Mouse (Mus musculus) midbrain, embryonic 13.5 days (tissue): ENCODE data around the gene Zfyve1. TPM values are rescaled to one million over a fixed set of nuclear protein-coding genes. Genes with fewer than 3 reads are reported as not detected.

ENCODE experiments used
- ATAC-seq: fragments of 200-750 bp; cut with Nextera tagmentation; 2 replicates; pipeline ENCODE4 v1.8.0; 2017; ENCODE audit warnings: mild to moderate bottlenecking, moderate TSS enrichment, moderate library complexity
- H3K27ac ChIP-seq: fragments of 300-500 bp; sonication (generic); 2 replicates; pipeline ENCODE4 v1.5.1; 2015; ENCODE audit warnings: inconsistent platforms, mild to moderate bottlenecking, moderate library complexity
- H3K27me3 ChIP-seq: fragments of 300-500 bp; sonication (generic); 2 replicates; pipeline ENCODE4 v1.6.1; 2015; ENCODE audit warnings: mild to moderate bottlenecking, inconsistent platforms
- H3K36me3 ChIP-seq: fragments of 300-500 bp; sonication (generic); 2 replicates; pipeline ENCODE4 v1.6.1; 2015; ENCODE audit warnings: mild to moderate bottlenecking, inconsistent platforms
- H3K4me1 ChIP-seq: fragments of 300-500 bp; sonication (generic); replicated peaks from 2 replicates; pipeline ENCODE4 v1.6.1; 2015; ENCODE audit warnings: inconsistent platforms
- H3K4me2 ChIP-seq: fragments of 300-500 bp; sonication (generic); replicated peaks from 2 replicates; pipeline ENCODE4 v1.6.1; 2015; ENCODE audit warnings: moderate library complexity, mild to moderate bottlenecking, inconsistent platforms
- H3K4me3 ChIP-seq: fragments of 300-500 bp; sonication (generic); replicated peaks from 2 replicates; pipeline ENCODE4 v1.5.1; 2015; ENCODE audit warnings: mild to moderate bottlenecking, inconsistent platforms
- H3K9ac ChIP-seq: fragments of 300-500 bp; sonication (generic); replicated peaks from 2 replicates; pipeline ENCODE4 v1.6.1; 2015; ENCODE audit warnings: mild to moderate bottlenecking, inconsistent platforms
- H3K9me3 ChIP-seq: fragments of 300-500 bp; sonication (generic); 2 replicates; pipeline ENCODE4 v1.6.1; 2016; ENCODE audit warnings: mild to moderate bottlenecking, inconsistent platforms
- WGBS: fragments of 180-500 bp; shearing (Covaris S2); methylation state at CpG from one replicate; pipeline ENCODE4 v1.1.7; 2015; 5-methylcytosine and 5-hydroxymethylcytosine counted together
- polyA plus RNA-seq: library from polyadenylated mRNA; unstranded; fragments of >200 nt; fragmentation: Nextera tagmentation; extraction: Ambion mirVana; gene quantifications from 2 replicates; pipeline ENCODE4 v1.2.1, GENCODE M21; 2015

The Zfyve1 gene
- polyA plus RNA-seq, 1 experiment from 2014 or later, result 34.6 TPM

GRCm38 (mm10) chr12:83514216-83514615 is 82.8 kb downstream of the Zfyve1 start:
- WGBS, result 61% methylated on average over 4 of the region's 4 CpGs
- Histone ChIP-seq H3K27ac (no peak overlapping the region), H3K4me3 (no peak overlapping the region), H3K4me2 (no peak overlapping the region), H3K4me1 (peaks cover 10% of the 10 kb centered on the region; the same call in 1 of the 2 replicates), H3K9me3 (no peaks in the 10 kb centered on the region), H3K27me3 (no peaks in the 10 kb centered on the region), H3K9ac (no peak overlapping the region), H3K36me3 (no peaks in the 10 kb centered on the region)
- ATAC-seq, result no peak

GRCm38 (mm10) chr12:83513185-83513584 is 83.8 kb downstream of the Zfyve1 start:
- Histone ChIP-seq H3K27ac (0 out of 2 replicates have a peak overlapping the region, but pooled peaks have one; percentile 21), H3K4me2 (no peak overlapping the region)
- WGBS, result 43% methylated on average over 5 of the region's 5 CpGs

GRCm38 (mm10) chr12:83512783-83513182 is 84.2 kb downstream of the Zfyve1 start:
- WGBS, result 42% methylated on average over 4 of the region's 4 CpGs
- no peak overlapping the region for H3K4me3 ChIP-seq
- H3K27me3 ChIP-seq, result no peaks in the 10 kb centered on the region
- H3K27ac ChIP-seq, result 0 out of 2 replicates have a peak overlapping the region, but pooled peaks have one; percentile 21
- 0 out of 2 replicates have a peak, but pooled peaks have one; percentile 30 for ATAC-seq
- no peaks in the 10 kb centered on the region for H3K36me3 ChIP-seq
- no peaks in the 10 kb centered on the region for H3K9me3 ChIP-seq
- H3K4me1 ChIP-seq, result peaks cover 10% of the 10 kb centered on the region; the same call in 1 of the 2 replicates
- H3K9ac ChIP-seq, result no peak overlapping the region
- no peak overlapping the region for H3K4me2 ChIP-seq

More at GRCm38 (mm10) chr12:83513185-83513584, 83.8 kb downstream of the Zfyve1 start:
- no peaks in the 10 kb centered on the region for H3K36me3 ChIP-seq
- no peak overlapping the region for H3K4me3 ChIP-seq
- no peak overlapping the region for H3K9ac ChIP-seq
- H3K9me3 ChIP-seq, result no peaks in the 10 kb centered on the region
- no peak for ATAC-seq
- H3K27me3 ChIP-seq, result no peaks in the 10 kb centered on the region
- H3K4me1 ChIP-seq, result peaks cover 10% of the 10 kb centered on the region; the same call in 1 of the 2 replicates

- ATAC-seq, result no peak
- Histone ChIP-seq H3K4me2 (no peak overlapping the region), H3K9me3 (no peaks in the 10 kb centered on the region), H3K9ac (no peak overlapping the region), H3K36me3 (no peaks in the 10 kb centered on the region), H3K4me1 (peaks cover 10% of the 10 kb centered on the region; the same call in 1 of the 2 replicates), H3K27me3 (no peaks in the 10 kb centered on the region), H3K4me3 (no peak overlapping the region), H3K27ac (no peak overlapping the region)
- WGBS, result 81% methylated on average over 5 of the region's 5 CpGs
These were observed 86.4 kb downstream of the Zfyve1 start for GRCm38 (mm10) chr12:83510586-83510985.

- ATAC-seq, result no peak
- H3K4me3 ChIP-seq, result no peak overlapping the region
- no peak overlapping the region for H3K4me2 ChIP-seq
- H3K9ac ChIP-seq, result no peak overlapping the region
- 84% methylated on average over 10 of the region's 10 CpGs for WGBS
- H3K27ac ChIP-seq, result no peak overlapping the region
- H3K27me3 ChIP-seq, result no peaks in the 10 kb centered on the region
- H3K36me3 ChIP-seq, result no peaks in the 10 kb centered on the region
- H3K4me1 ChIP-seq, result no peaks in the 10 kb centered on the region
- H3K9me3 ChIP-seq, result no peaks in the 10 kb centered on the region
These were observed 90.5 kb downstream of the Zfyve1 start for GRCm38 (mm10) chr12:83506543-83506942.

GRCm38 (mm10) chr12:83502190-83502589 is 94.8 kb downstream of the Zfyve1 start:
- Histone ChIP-seq H3K9me3 (no peaks in the 10 kb centered on the region), H3K36me3 (no peaks in the 10 kb centered on the region), H3K9ac (no peak overlapping the region), H3K4me3 (no peak overlapping the region), H3K27ac (no peak overlapping the region), H3K4me1 (no peaks in the 10 kb centered on the region), H3K27me3 (no peaks in the 10 kb centered on the region; the same call in 1 of the 2 replicates), H3K4me2 (no peak overlapping the region)
- ATAC-seq, result 0 out of 2 replicates have a peak, but pooled peaks have one; percentile 27
- 7% methylated on average over 9 of the region's 9 CpGs for WGBS

- 70% methylated on average over 5 of the region's 5 CpGs for WGBS
- Histone ChIP-seq H3K4me1 (no peaks in the 10 kb centered on the region), H3K27me3 (no peaks in the 10 kb centered on the region; the same call in 1 of the 2 replicates), H3K36me3 (no peaks in the 10 kb centered on the region), H3K9ac (no peak overlapping the region), H3K4me3 (no peak overlapping the region), H3K27ac (no peak overlapping the region), H3K9me3 (no peaks in the 10 kb centered on the region), H3K4me2 (no peak overlapping the region)
- no peak for ATAC-seq
These were observed 97.8 kb downstream of the Zfyve1 start for GRCm38 (mm10) chr12:83499256-83499655.

- WGBS, result 80% methylated on average over 3 of the region's 3 CpGs
- no peaks in the 10 kb centered on the region for H3K4me1 ChIP-seq
These were observed 99.1 kb downstream of the Zfyve1 start for GRCm38 (mm10) chr12:83497959-83498358.

GRCm38 (mm10) chr12:83496736-83497135 is 100.3 kb downstream of the Zfyve1 start:
- ATAC-seq, result no peak
- Histone ChIP-seq H3K4me3 (no peak overlapping the region), H3K9me3 (no peaks in the 10 kb centered on the region), H3K27ac (no peak overlapping the region), H3K27me3 (no peaks in the 10 kb centered on the region; the same call in 1 of the 2 replicates), H3K4me2 (no peak overlapping the region), H3K9ac (no peak overlapping the region), H3K4me1 (no peaks in the 10 kb centered on the region), H3K36me3 (no peaks in the 10 kb centered on the region)
- whole genome bisulfite sequencing, result 89% methylated on average over 6 of the region's 6 CpGs

More at GRCm38 (mm10) chr12:83497959-83498358, 99.1 kb downstream of the Zfyve1 start:
- ATAC-seq, result no peak
- Histone ChIP-seq H3K36me3 (no peaks in the 10 kb centered on the region), H3K4me2 (no peak overlapping the region), H3K4me3 (no peak overlapping the region), H3K9ac (no peak overlapping the region), H3K27ac (no peak overlapping the region), H3K27me3 (no peaks in the 10 kb centered on the region; the same call in 1 of the 2 replicates), H3K9me3 (no peaks in the 10 kb centered on the region)

Other genes starting within 250 kb of the Zfyve1 start
- 25.2 and 26.9 TPM in 2 replicates for gene Dpf3, start 109.5 kb downstream of the Zfyve1 start, polyA plus RNA-seq
- gene Dcaf4, start 76.8 kb downstream of the Zfyve1 start, polyA plus RNA-seq, result 38.0 and 39.0 TPM in 2 replicates
- gene Rbm25, start 34.0 kb upstream of the Zfyve1 start, polyA plus RNA-seq, result 301 and 329 TPM in 2 replicates
- gene Psen1, start 90.9 kb upstream of the Zfyve1 start, polyA plus RNA-seq, result 71.5 and 74.3 TPM in 2 replicates
- 0.08 and 0.11 TPM in 2 replicates for gene Papln, start 166.4 kb upstream of the Zfyve1 start, polyA plus RNA-seq